Mouse (Mus musculus): ENCODE data around the gene Cyth1. TPM values are rescaled to one million over a fixed set of nuclear protein-coding genes. Genes with fewer than 3 reads are reported as not detected.
A peak's percentile ranks its signal among the peaks of the same experiment; 100 is the strongest.

Gene Cyth1
- polyA plus RNA-seq, 1 experiment from 2014 or later = 12.8 TPM

- no peaks in the 10 kb centered on the region for H3K27me3 ChIP-seq (ENCODE audit: control insufficient read depth, insufficient read depth, low read length)
- no peak overlapping the region for H3K4me2 ChIP-seq
- no peak overlapping the region for H3K9ac ChIP-seq (ENCODE audit: low read length)
- WGBS = 86% methylated on average over 16 of the region's 16 CpGs
- no peak for ATAC-seq (ENCODE audit: low FRiP score)
- H3K4me1 ChIP-seq (ENCODE audit: control insufficient read depth, insufficient read depth, low read length) = peaks cover 6% of the 10 kb centered on the region
- no peak for DNase-seq (ENCODE audit: low spot score, missing footprints)
- H3K36me3 ChIP-seq (ENCODE audit: control insufficient read depth, insufficient read depth, low read length) = no peaks in the 10 kb centered on the region
- no peak overlapping the region for H3K4me3 ChIP-seq (ENCODE audit: low read depth, low read length)
- no peaks in the 10 kb centered on the region for H3K9me3 ChIP-seq (ENCODE audit: control insufficient read depth, low read length)
- H3K27ac ChIP-seq (ENCODE audit: low read depth, low read length) = no peak overlapping the region
Observed at GRCm38 (mm10) chr11:118145771-118146351, 102.5 kb downstream of the Cyth1 start.

GRCm38 (mm10) chr11:118145092-118145491 is 103.3 kb downstream of the Cyth1 start:
- ATAC-seq (ENCODE audit: low FRiP score) (no peak), DNase-seq (ENCODE audit: low spot score, missing footprints) (no peak)
- Histone ChIP-seq H3K4me3 (ENCODE audit: low read depth, low read length) (no peak overlapping the region), H3K9ac (ENCODE audit: low read length) (no peak overlapping the region), H3K4me2 (no peak overlapping the region), H3K4me1 (ENCODE audit: control insufficient read depth, insufficient read depth, low read length) (peaks cover 6% of the 10 kb centered on the region), H3K9me3 (ENCODE audit: control insufficient read depth, low read length) (no peaks in the 10 kb centered on the region), H3K27ac (ENCODE audit: low read depth, low read length) (no peak overlapping the region), H3K36me3 (ENCODE audit: control insufficient read depth, insufficient read depth, low read length) (no peaks in the 10 kb centered on the region), H3K27me3 (ENCODE audit: control insufficient read depth, insufficient read depth, low read length) (no peaks in the 10 kb centered on the region)
- 90% methylated on average over 4 of the region's 4 CpGs for WGBS

DNA sequence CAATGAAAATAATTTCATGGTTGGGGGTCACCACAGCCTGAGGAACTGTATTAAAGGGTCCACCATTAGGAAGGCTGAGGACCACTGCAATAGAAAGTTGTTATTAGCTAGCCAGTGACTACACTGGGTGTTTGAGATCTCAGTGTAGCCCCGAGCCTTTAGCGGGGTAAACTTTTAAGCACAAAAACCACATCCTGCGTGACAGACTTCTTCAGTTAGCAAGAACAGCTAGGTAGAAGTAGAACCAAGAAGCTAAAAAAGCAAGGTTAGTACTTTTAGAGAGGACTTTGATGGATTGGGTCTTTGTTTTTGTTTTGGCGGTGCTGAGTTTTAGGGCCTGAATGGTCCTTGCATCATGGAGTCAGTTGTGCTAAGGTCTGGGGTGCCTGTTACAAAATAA is 104.7 kb downstream of the Cyth1 start:
- H3K36me3 ChIP-seq (ENCODE audit: control insufficient read depth, insufficient read depth, low read length) = no peaks in the 10 kb centered on the region
- H3K4me1 ChIP-seq (ENCODE audit: control insufficient read depth, insufficient read depth, low read length) = peaks cover 6% of the 10 kb centered on the region
- no peak for ATAC-seq (ENCODE audit: low FRiP score)
- DNase-seq (ENCODE audit: low spot score, missing footprints) = no peak
- H3K4me3 ChIP-seq (ENCODE audit: low read depth, low read length) = no peak overlapping the region
- WGBS = 96% methylated on average over 4 of the region's 4 CpGs
- H3K27ac ChIP-seq (ENCODE audit: low read depth, low read length) = no peak overlapping the region
- no peak overlapping the region for H3K4me2 ChIP-seq
- no peaks in the 10 kb centered on the region for H3K27me3 ChIP-seq (ENCODE audit: control insufficient read depth, insufficient read depth, low read length)
- H3K9me3 ChIP-seq (ENCODE audit: control insufficient read depth, low read length) = no peaks in the 10 kb centered on the region
- no peak overlapping the region for H3K9ac ChIP-seq (ENCODE audit: low read length)

DNA sequence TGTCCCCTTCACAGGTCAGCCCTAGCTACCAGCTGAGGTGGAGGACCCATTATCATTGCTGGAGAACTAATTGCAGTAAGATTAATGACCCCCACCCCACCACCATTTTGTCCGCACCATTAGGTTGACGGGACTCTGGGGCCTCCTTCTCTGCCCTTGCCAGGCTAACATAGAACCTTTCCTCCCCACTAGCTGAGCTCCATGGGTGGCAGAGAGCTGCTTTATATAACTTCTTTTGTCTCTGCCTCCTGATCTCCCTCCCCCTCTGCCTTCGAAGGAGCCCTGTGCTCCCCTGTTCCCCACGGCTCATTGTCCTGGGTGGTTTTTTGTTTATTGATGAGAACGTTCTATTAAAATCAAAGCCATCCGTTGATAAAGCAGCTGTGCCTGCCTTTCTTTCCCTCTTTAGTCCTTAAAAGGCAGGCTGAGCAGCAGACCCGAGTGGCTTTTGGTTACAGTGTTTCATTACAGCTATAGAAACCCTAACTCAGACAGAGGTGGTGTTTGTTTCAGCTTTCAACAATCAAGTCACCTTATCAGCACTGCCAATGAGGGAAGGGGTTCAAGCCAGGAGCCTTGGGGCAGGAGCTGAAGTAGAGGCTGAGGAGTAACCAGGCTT is 105.7 kb downstream of the Cyth1 start:
- H3K9ac ChIP-seq (ENCODE audit: low read length) = peak overlapping the region; percentile 36
- ATAC-seq (ENCODE audit: low FRiP score) (no peak), DNase-seq (ENCODE audit: low spot score, missing footprints) (peak; percentile 86)
- H3K4me2 ChIP-seq = no peak overlapping the region
- peaks cover 6% of the 10 kb centered on the region for H3K4me1 ChIP-seq (ENCODE audit: control insufficient read depth, insufficient read depth, low read length)
- no peaks in the 10 kb centered on the region for H3K36me3 ChIP-seq (ENCODE audit: control insufficient read depth, insufficient read depth, low read length)
- no peaks in the 10 kb centered on the region for H3K9me3 ChIP-seq (ENCODE audit: control insufficient read depth, low read length)
- no peak overlapping the region for H3K4me3 ChIP-seq (ENCODE audit: low read depth, low read length)
- peak overlapping the region; percentile 32; the same call in 1 of the 2 replicates for H3K27ac ChIP-seq (ENCODE audit: low read depth, low read length)
- no peaks in the 10 kb centered on the region for H3K27me3 ChIP-seq (ENCODE audit: control insufficient read depth, insufficient read depth, low read length)
- 19% methylated on average over 7 of the region's 7 CpGs for WGBS

DNA sequence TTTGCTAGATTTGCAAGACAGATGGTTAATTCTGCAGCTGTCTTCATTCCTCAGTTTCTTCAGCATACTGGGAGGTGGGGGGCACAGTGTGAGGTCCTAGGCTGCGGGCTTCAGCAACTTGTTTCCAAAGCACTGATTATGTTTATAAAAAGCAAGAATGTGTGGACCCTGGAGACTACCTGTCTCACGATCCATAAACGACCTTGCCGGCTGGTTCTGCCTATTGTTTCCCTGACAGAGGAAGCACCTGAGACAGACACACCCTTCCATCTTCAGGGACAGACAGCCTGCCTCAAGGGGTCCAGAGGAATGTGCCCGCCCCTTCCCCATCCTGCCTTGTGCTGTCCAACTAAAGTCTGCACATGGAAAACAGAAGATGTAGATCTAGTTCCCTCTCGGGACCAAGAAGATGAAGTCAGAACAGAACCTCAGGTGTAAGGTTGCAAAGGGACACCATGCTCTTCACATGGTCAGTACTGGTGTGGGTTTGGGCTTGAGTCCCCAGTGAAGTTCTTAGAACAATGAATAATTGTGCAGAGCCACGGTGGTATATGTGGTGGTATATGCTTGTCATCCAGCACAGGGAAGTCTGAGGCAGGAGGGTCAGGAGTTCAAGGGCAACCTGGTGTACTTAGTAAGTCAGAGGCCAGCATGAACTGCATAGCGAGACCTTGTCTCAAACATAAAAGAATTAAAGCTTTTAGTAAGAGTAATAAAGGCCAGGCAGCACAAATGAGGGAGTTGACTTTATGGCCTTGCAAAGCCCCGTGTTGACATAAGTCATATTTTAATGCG is 107.4 kb downstream of the Cyth1 start:
- Histone ChIP-seq H3K4me3 (ENCODE audit: low read depth, low read length) (no peak overlapping the region), H3K9ac (ENCODE audit: low read length) (no peak overlapping the region), H3K27me3 (ENCODE audit: control insufficient read depth, insufficient read depth, low read length) (no peaks in the 10 kb centered on the region), H3K4me2 (no peak overlapping the region), H3K27ac (ENCODE audit: low read depth, low read length) (no peak overlapping the region), H3K9me3 (ENCODE audit: control insufficient read depth, low read length) (no peaks in the 10 kb centered on the region), H3K36me3 (ENCODE audit: control insufficient read depth, insufficient read depth, low read length) (no peaks in the 10 kb centered on the region), H3K4me1 (ENCODE audit: control insufficient read depth, insufficient read depth, low read length) (peaks cover 6% of the 10 kb centered on the region)
- no peak for DNase-seq (ENCODE audit: low spot score, missing footprints)
- 87% methylated on average over 10 of the region's 10 CpGs for WGBS
- no peak for ATAC-seq (ENCODE audit: low FRiP score)

- Histone ChIP-seq H3K4me3 (ENCODE audit: low read depth, low read length) (no peak overlapping the region), H3K27ac (ENCODE audit: low read depth, low read length) (no peak overlapping the region), H3K9ac (ENCODE audit: low read length) (no peak overlapping the region), H3K27me3 (ENCODE audit: control insufficient read depth, insufficient read depth, low read length) (no peaks in the 10 kb centered on the region), H3K4me1 (ENCODE audit: control insufficient read depth, insufficient read depth, low read length) (peaks cover 8% of the 10 kb centered on the region), H3K4me2 (no peak overlapping the region), H3K36me3 (ENCODE audit: control insufficient read depth, insufficient read depth, low read length) (no peaks in the 10 kb centered on the region), H3K9me3 (ENCODE audit: control insufficient read depth, low read length) (no peaks in the 10 kb centered on the region)
- 94% methylated on average over 6 of the region's 6 CpGs for WGBS
- no peak for DNase-seq (ENCODE audit: low spot score, missing footprints)
- ATAC-seq (ENCODE audit: low FRiP score) = no peak
Observed at GRCm38 (mm10) chr11:118138347-118138746, 110.0 kb downstream of the Cyth1 start.

- H3K4me2 ChIP-seq = no peak overlapping the region
Observed at GRCm38 (mm10) chr11:118136172-118136632, 112.2 kb downstream of the Cyth1 start.

GRCm38 (mm10) chr11:118135271-118135670 is 113.1 kb downstream of the Cyth1 start:
- WGBS = 88% methylated on average over 6 of the region's 6 CpGs
- Histone ChIP-seq H3K9me3 (ENCODE audit: control insufficient read depth, low read length) (no peaks in the 10 kb centered on the region), H3K27me3 (ENCODE audit: control insufficient read depth, insufficient read depth, low read length) (no peaks in the 10 kb centered on the region), H3K9ac (ENCODE audit: low read length) (no peak overlapping the region), H3K4me2 (no peak overlapping the region), H3K4me1 (ENCODE audit: control insufficient read depth, insufficient read depth, low read length) (0 out of 2 replicates have a peak, but pooled peaks cover 3% of the 10 kb centered on the region), H3K36me3 (ENCODE audit: control insufficient read depth, insufficient read depth, low read length) (no peaks in the 10 kb centered on the region), H3K4me3 (ENCODE audit: low read depth, low read length) (no peak overlapping the region), H3K27ac (ENCODE audit: low read depth, low read length) (no peak overlapping the region)
- no peak for DNase-seq (ENCODE audit: low spot score, missing footprints)
- ATAC-seq (ENCODE audit: low FRiP score) = no peak

More at GRCm38 (mm10) chr11:118136172-118136632, 112.2 kb downstream of the Cyth1 start:
- Histone ChIP-seq H3K36me3 (ENCODE audit: control insufficient read depth, insufficient read depth, low read length) (no peaks in the 10 kb centered on the region), H3K9ac (ENCODE audit: low read length) (no peak overlapping the region), H3K4me3 (ENCODE audit: low read depth, low read length) (no peak overlapping the region), H3K4me1 (ENCODE audit: control insufficient read depth, insufficient read depth, low read length) (0 out of 2 replicates have a peak, but pooled peaks cover 3% of the 10 kb centered on the region), H3K9me3 (ENCODE audit: control insufficient read depth, low read length) (no peaks in the 10 kb centered on the region), H3K27ac (ENCODE audit: low read depth, low read length) (no peak overlapping the region), H3K27me3 (ENCODE audit: control insufficient read depth, insufficient read depth, low read length) (no peaks in the 10 kb centered on the region)
- 40% methylated on average over 5 of the region's 5 CpGs for WGBS
- DNase-seq (ENCODE audit: low spot score, missing footprints) (no peak), ATAC-seq (ENCODE audit: low FRiP score) (no peak)

DNA sequence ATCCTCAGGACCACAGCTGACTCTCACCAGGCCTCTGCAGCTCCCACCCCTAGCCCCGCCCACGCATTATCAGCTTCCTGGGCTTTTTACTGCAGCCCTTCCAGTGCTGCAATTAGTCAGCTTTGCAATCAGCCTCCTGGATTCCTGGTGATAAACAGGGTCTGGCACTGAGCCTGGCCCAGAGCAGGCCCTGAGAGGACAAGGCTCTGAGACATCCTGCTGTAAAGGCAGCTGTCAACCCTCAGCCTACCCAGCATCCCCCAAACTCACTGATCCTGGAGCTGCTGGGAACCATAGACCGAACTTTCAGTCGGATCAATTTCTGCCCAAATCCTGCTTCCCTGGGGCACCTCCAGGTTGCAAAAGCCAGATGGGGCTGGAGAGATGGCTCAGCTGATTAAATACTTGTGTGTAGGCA is 114.6 kb downstream of the Cyth1 start:
- H3K4me3 ChIP-seq (ENCODE audit: low read depth, low read length) = no peak overlapping the region
- H3K4me2 ChIP-seq = no peak overlapping the region
- no peaks in the 10 kb centered on the region for H3K36me3 ChIP-seq (ENCODE audit: control insufficient read depth, insufficient read depth, low read length)
- no peak overlapping the region; the same call in 1 of the 2 replicates for H3K9ac ChIP-seq (ENCODE audit: low read length)
- no peaks in the 10 kb centered on the region for H3K27me3 ChIP-seq (ENCODE audit: control insufficient read depth, insufficient read depth, low read length)
- 0 out of 2 replicates have a peak, but pooled peaks cover 3% of the 10 kb centered on the region for H3K4me1 ChIP-seq (ENCODE audit: control insufficient read depth, insufficient read depth, low read length)
- no peak overlapping the region for H3K27ac ChIP-seq (ENCODE audit: low read depth, low read length)
- H3K9me3 ChIP-seq (ENCODE audit: control insufficient read depth, low read length) = no peaks in the 10 kb centered on the region
- peak; percentile 38; the same call in 1 of the 2 replicates for ATAC-seq (ENCODE audit: low FRiP score)
- WGBS = 42% methylated on average over 4 of the region's 4 CpGs
- DNase-seq (ENCODE audit: low spot score, missing footprints) = peak; percentile 85
